Mouse (Mus musculus) spleen, adult 2 months (tissue): ENCODE data around the gene Ptpn7. TPM values are rescaled to one million over a fixed set of nuclear protein-coding genes. Genes with fewer than 3 reads are reported as not detected.
"Not testable (repeated sequence)": the region's sequence is repeated elsewhere in the genome, so short reads cannot be mapped to it uniquely, and the experiment has no call there.

Experiments used
- DNase-seq, 2 experiments: peaks; one replicate each; pipeline versions ENCODE4 v3.0.0 to v3.0.0-alpha.2; 2012 to 2021; ENCODE audit warnings: low spot score in 2 of 2, low read depth in 1 of 2
- H3K27ac ChIP-seq: fragments of 200-500 bp; 2 replicates; pipeline ENCODE4 v1.5.1; 2012; ENCODE audit warnings: low read length, inconsistent platforms; ENCODE audit not compliant: insufficient read depth
- H3K27me3 ChIP-seq: fragments of 200-500 bp; 2 replicates; pipeline ENCODE4 v1.6.1; 2012; ENCODE audit warnings: mild to moderate bottlenecking, moderate library complexity, low read length, inconsistent platforms; ENCODE audit not compliant: control insufficient read depth, insufficient read depth
- H3K36me3 ChIP-seq: fragments of 200-500 bp; 2 replicates; pipeline ENCODE4 v1.6.1; 2012; ENCODE audit warnings: mild to moderate bottlenecking, low read length, inconsistent platforms; ENCODE audit not compliant: control insufficient read depth, insufficient read depth
- H3K4me1 ChIP-seq: fragments of 200-500 bp; 2 replicates; pipeline ENCODE4 v1.6.1; 2011; ENCODE audit warnings: inconsistent platforms; ENCODE audit not compliant: control insufficient read depth, insufficient read depth, insufficient read length
- H3K4me3 ChIP-seq: fragments of 200-500 bp; 2 replicates; pipeline ENCODE4 v1.5.1; 2011; ENCODE audit warnings: mild to moderate bottlenecking, inconsistent platforms; ENCODE audit not compliant: insufficient read depth, insufficient read length; ENCODE audit errors: extremely low read depth
- CTCF ChIP-seq: fragments of 200-500 bp; IDR thresholded peaks from 2 replicates; pipeline ENCODE4 v1.5.1; 2011; ENCODE audit warnings: mild to moderate bottlenecking, inconsistent platforms; ENCODE audit not compliant: insufficient read depth, insufficient read length, insufficient replicate concordance; ENCODE audit errors: extremely low read depth
- POLR2A ChIP-seq: fragments of 200-500 bp; IDR thresholded peaks from 2 replicates; pipeline ENCODE4 v1.6.1; 2011; ENCODE audit warnings: low read depth, low read length, inconsistent platforms
- WGBS: fragments of 180-500 bp; shearing (Covaris S2); methylation state at CpG from one replicate; pipeline ENCODE4 v1.1.7; 2018; 5-methylcytosine and 5-hydroxymethylcytosine counted together
- polyA plus RNA-seq: library from polyadenylated mRNA; depleted of rRNA; stranded (reverse); fragments of >200 nt; gene quantifications from 2 replicates; pipeline ENCODE4 v1.2.3, GENCODE M21; 2012; rRNA removed

Ptpn7 gene
- polyA plus RNA-seq, 1 experiment, result 33.4 TPM

DNA sequence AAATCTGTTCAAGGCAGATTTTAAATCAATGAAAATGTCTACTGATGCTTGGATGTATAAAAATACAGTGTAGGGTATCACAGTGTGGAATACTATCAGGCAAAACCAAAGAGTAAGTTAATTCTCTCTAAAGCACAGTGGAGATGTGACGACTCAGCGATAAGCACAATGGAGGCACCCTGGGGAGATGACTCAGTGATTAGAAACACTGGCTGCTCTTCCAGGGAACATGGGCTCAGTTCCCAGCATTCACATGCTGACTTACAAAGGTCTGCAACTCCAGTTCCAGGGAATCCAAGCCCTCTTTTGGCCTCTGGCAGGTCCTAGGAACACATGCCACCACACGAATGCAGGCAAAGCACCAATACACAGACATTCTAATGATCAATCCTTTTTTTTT lies 55.7 kb downstream of the Ptpn7 start:
- WGBS, result 70% methylated on average over 3 of the region's 3 CpGs
- Histone ChIP-seq H3K4me3 (no peak overlapping the region), H3K27me3 (no peaks in the 10 kb centered on the region), H3K27ac (no peak overlapping the region), H3K36me3 (no peaks in the 10 kb centered on the region), H3K4me1 (no peaks in the 10 kb centered on the region)
- TF ChIP-seq CTCF (no peak), POLR2A (no peak)
- no peak for DNase-seq

DNA sequence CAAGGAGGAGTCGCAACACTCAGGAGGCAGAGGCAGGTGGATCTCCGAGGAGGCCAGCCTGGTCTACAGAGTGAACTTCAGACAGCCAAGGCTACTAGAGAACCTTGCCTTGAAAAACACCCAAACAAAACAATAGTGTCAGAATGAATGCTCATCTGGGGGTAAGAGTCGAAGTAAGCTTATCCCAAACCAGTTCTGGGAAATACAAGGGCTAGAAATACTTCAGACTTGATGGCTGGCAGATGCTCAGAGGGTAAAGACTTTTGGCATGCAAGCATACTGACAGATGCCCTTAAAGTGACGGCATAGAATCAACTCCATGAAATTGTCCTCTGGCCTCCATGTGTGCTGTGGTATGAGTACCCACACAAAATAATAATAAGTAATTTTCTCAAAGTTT lies 56.7 kb downstream of the Ptpn7 start:
- H3K36me3 ChIP-seq, result no peaks in the 10 kb centered on the region
- no peak for DNase-seq
- 87% methylated on average over 4 of the region's 4 CpGs for WGBS
- no peaks in the 10 kb centered on the region for H3K4me1 ChIP-seq
- no peak overlapping the region for H3K27ac ChIP-seq
- no peaks in the 10 kb centered on the region for H3K27me3 ChIP-seq
- TF ChIP-seq POLR2A, result no peak
- no peak for TF ChIP-seq CTCF
- no peak overlapping the region for H3K4me3 ChIP-seq

- not testable (repeated sequence) for DNase-seq, H3K36me3 ChIP-seq, H3K4me1 ChIP-seq, H3K4me3 ChIP-seq, H3K27me3 ChIP-seq, H3K27ac ChIP-seq
- 97% methylated on average over 5 of the region's 5 CpGs for WGBS
Observed at GRCm38 (mm10) chr1:135194335-135194734, 61.8 kb downstream of the Ptpn7 start.

Other genes with a start within 250 kb of the Ptpn7 start
- gene Ppp1r12b, start 176.8 kb upstream of the Ptpn7 start, polyA plus RNA-seq, result 6.1 and 6.5 TPM in 2 replicates
- 2.1 and 3.8 TPM in 2 replicates for gene Ube2t, start 170.1 kb upstream of the Ptpn7 start, polyA plus RNA-seq
- 0.21 and 0.47 TPM in 2 replicates for gene Lgr6, start 27.4 kb upstream of the Ptpn7 start, polyA plus RNA-seq
- 39.9 and 50.9 TPM in 2 replicates for gene Arl8a, start 14.1 kb downstream of the Ptpn7 start, polyA plus RNA-seq
- 0.16 and 0.20 TPM in 2 replicates for gene Gpr37l1, start 35.0 kb downstream of the Ptpn7 start, polyA plus RNA-seq
- 0.15 and 0.18 TPM in 2 replicates for gene Elf3, start 125.9 kb downstream of the Ptpn7 start, polyA plus RNA-seq
- 17.8 and 18.8 TPM in 2 replicates for gene Rnpep, start 151.4 kb downstream of the Ptpn7 start, polyA plus RNA-seq
- gene Timm17a, start 181.1 kb downstream of the Ptpn7 start, polyA plus RNA-seq, result 15.1 and 15.2 TPM in 2 replicates
- 2.2 and 2.5 TPM in 2 replicates for gene Lmod1, start 192.1 kb downstream of the Ptpn7 start, polyA plus RNA-seq
- 4.2 and 8.2 TPM in 2 replicates for gene Shisa4, start 242.5 kb downstream of the Ptpn7 start, polyA plus RNA-seq